Mouse (Mus musculus): ENCODE measurements around the gene Olfr447. TPM values are rescaled to one million over a fixed set of nuclear protein-coding genes. Genes with fewer than 3 reads are reported as not detected.

Olfr447 gene
- 0.01 TPM in 1 of 2 replicates, not detected in the other for polyA plus RNA-seq (2012)

DNA sequence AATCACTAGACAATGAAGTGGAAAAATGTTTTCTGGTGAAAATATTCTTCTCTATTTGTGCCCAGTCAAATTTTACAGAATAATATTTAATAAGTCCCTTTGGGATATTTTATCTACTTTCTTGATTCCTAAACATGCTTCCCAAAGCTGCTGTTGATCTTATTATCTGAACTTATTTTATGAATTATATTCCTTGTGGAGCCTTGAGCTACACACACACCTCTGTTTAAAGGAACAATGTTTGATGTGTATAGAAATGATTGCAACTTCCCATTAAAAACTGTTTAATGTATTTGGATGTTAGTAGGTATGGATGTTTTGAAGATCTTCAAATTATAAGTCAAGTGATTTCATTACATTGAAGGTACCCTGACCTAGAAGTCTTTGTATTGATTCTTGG is at the start of gene Olfr447:
Gene Olfr447, plus strand, starts transcription at position 301 of the 400 bp plus-strand sequence.
- no peaks in the 10 kb centered on the region for H3K27me3 ChIP-seq (ENCODE audit: control insufficient read depth)
- no peaks in the 10 kb centered on the region for H3K36me3 ChIP-seq (ENCODE audit: control insufficient read depth)
- H3K4me3 ChIP-seq (replicated peaks), result no peak within 1 kb of the TSS
- H3K4me1 ChIP-seq (ENCODE audit: control insufficient read depth), result no peaks in the 10 kb centered on the region
- no peaks in the 10 kb centered on the region for H3K9me3 ChIP-seq (ENCODE audit: control insufficient read depth, low read length)
- TF ChIP-seq TAL1 (IDR thresholded peaks at IDR 0.05; ENCODE audit: low read length) (no peak), GATA1 (IDR thresholded peaks at IDR 0.05; ENCODE audit: low read length) (no peak)

- no peak for TF ChIP-seq GATA1 (IDR thresholded peaks at IDR 0.05; ENCODE audit: low read length)
- TF ChIP-seq TAL1 (IDR thresholded peaks at IDR 0.05; ENCODE audit: low read length), result no peak
- Histone ChIP-seq H3K4me1 (ENCODE audit: control insufficient read depth) (no peaks in the 10 kb centered on the region), H3K9me3 (ENCODE audit: control insufficient read depth, low read length) (no peaks in the 10 kb centered on the region), H3K36me3 (ENCODE audit: control insufficient read depth) (no peaks in the 10 kb centered on the region), H3K4me3 (replicated peaks) (no peak overlapping the region), H3K27me3 (ENCODE audit: control insufficient read depth) (no peaks in the 10 kb centered on the region)
These were observed 48.4 kb upstream of the Olfr447 start for GRCm38 (mm10) chr6:42860222-42860819.

DNA sequence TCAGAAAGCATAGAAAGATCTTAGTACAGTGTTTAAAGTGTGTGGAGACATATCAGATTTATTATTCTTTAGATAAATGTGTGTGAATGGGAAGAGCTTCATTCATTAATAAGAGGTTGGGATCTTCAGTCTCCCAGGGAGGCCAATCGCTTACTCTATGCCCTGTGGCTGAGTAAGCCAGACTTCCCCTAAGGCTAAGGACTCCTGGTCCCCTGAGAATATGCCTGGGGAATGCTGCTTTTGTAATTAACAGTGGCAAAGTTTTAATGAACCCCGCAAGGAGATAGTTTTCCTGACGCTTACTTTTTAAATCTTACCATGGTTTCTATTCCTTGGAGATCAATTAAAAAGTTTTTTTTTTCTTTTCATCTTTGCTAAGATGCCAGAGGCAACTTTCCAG is 39.0 kb upstream of the Olfr447 start:
- H3K36me3 ChIP-seq (ENCODE audit: control insufficient read depth), result no peaks in the 10 kb centered on the region
- no peaks in the 10 kb centered on the region for H3K4me1 ChIP-seq (ENCODE audit: control insufficient read depth)
- H3K9me3 ChIP-seq (ENCODE audit: control insufficient read depth, low read length), result no peaks in the 10 kb centered on the region
- H3K27me3 ChIP-seq (ENCODE audit: control insufficient read depth), result no peaks in the 10 kb centered on the region
- TF ChIP-seq TAL1 (IDR thresholded peaks at IDR 0.05; ENCODE audit: low read length) (no peak), GATA1 (IDR thresholded peaks at IDR 0.05; ENCODE audit: low read length) (no peak)
- no peak overlapping the region for H3K4me3 ChIP-seq (replicated peaks)

DNA sequence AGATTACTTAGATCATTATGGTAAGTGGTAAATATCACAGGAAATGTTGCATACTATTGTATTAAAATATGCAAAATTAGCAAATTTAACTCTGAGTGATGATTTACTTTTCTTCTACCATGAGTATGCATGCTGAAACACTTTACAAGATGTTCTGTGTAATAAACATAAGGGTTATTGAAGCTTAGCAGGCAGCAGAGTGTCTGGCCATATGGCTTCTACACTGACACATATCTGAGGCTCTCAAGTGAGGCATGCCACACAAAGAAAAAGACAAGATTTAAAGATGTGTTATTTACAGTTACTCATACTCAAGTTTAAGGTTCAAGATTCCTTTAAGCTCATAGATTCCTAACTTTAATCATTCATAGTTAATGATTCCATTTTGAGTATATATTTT is 32.4 kb upstream of the Olfr447 start:
- Histone ChIP-seq H3K4me3 (replicated peaks) (no peak overlapping the region), H3K27me3 (ENCODE audit: control insufficient read depth) (no peaks in the 10 kb centered on the region), H3K4me1 (ENCODE audit: control insufficient read depth) (no peaks in the 10 kb centered on the region), H3K36me3 (ENCODE audit: control insufficient read depth) (no peaks in the 10 kb centered on the region), H3K9me3 (ENCODE audit: control insufficient read depth, low read length) (no peaks in the 10 kb centered on the region)
- TF ChIP-seq GATA1 (IDR thresholded peaks at IDR 0.05; ENCODE audit: low read length) (no peak), TAL1 (IDR thresholded peaks at IDR 0.05; ENCODE audit: low read length) (no peak)

DNA sequence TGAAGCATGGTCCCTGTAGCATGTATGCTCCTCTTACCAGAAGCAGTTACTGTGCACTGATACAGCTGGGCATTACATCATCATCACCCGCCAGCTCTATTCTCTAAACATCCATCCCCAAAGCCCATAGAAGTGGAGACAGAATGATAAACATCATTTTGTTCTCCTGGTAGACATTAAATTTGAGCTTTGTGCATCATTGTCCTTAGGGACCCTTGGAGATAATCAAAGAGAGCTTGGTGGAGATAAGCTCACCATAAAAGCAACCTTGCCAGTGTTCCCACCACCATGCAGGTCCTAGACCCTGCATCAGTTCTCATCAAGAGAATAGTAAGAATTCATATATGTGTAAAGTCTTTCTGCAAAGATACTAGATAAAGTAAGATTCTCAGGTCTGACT is 18.5 kb upstream of the Olfr447 start, which contains the start of gene Olfr448:
Gene Olfr448, plus strand, starts transcription at position 301 of the 400 bp plus-strand sequence.
- Histone ChIP-seq H3K4me1 (ENCODE audit: control insufficient read depth) (no peaks in the 10 kb centered on the region), H3K4me3 (replicated peaks) (no peak within 1 kb of the TSS), H3K9me3 (ENCODE audit: control insufficient read depth, low read length) (no peaks in the 10 kb centered on the region), H3K27me3 (ENCODE audit: control insufficient read depth) (no peaks in the 10 kb centered on the region), H3K36me3 (ENCODE audit: control insufficient read depth) (no peaks in the 10 kb centered on the region)
- TF ChIP-seq TAL1 (IDR thresholded peaks at IDR 0.05; ENCODE audit: low read length) (no peak), GATA1 (IDR thresholded peaks at IDR 0.05; ENCODE audit: low read length) (no peak)

- H3K9me3 ChIP-seq (ENCODE audit: control insufficient read depth, low read length), result peaks cover 3% of the 10 kb centered on the region; the same call in 1 of the 2 replicates
- H3K4me3 ChIP-seq (replicated peaks), result no peak overlapping the region
- H3K4me1 ChIP-seq (ENCODE audit: control insufficient read depth), result no peaks in the 10 kb centered on the region
- no peaks in the 10 kb centered on the region for H3K36me3 ChIP-seq (ENCODE audit: control insufficient read depth)
- no peaks in the 10 kb centered on the region for H3K27me3 ChIP-seq (ENCODE audit: control insufficient read depth)
- no peak for TF ChIP-seq GATA1 (IDR thresholded peaks at IDR 0.05; ENCODE audit: low read length)
- no peak for TF ChIP-seq TAL1 (IDR thresholded peaks at IDR 0.05; ENCODE audit: low read length)
These were observed 8.3 kb upstream of the Olfr447 start for GRCm38 (mm10) chr6:42900345-42900744.

DNA sequence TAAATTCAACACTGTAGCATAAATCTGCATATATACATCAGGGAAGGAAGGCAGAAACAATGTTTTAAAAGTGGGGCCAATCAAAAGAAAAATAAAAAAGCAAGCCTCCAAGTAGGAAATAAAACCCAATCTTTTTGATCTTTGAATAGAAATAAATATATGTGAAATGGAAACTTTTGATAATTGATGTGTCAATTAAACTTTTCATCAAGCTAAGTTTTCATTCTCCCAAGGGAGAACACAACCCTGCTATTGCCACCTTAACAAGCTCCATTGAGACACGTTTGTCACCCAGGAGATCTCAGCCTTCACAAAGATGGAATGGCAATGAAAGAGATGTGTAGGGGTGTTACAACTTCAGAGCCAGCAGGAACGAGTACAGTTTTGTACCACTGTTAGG is 12.4 kb downstream of the Olfr447 start, which contains the start of gene Olfr446:
Gene Olfr446, plus strand, starts transcription at position 301 of the 400 bp plus-strand sequence.
- Histone ChIP-seq H3K4me3 (replicated peaks) (no peak within 1 kb of the TSS), H3K36me3 (ENCODE audit: control insufficient read depth) (no peaks in the 10 kb centered on the region), H3K9me3 (ENCODE audit: control insufficient read depth, low read length) (no peaks in the 10 kb centered on the region), H3K27me3 (ENCODE audit: control insufficient read depth) (no peaks in the 10 kb centered on the region), H3K4me1 (ENCODE audit: control insufficient read depth) (no peaks in the 10 kb centered on the region)
- TF ChIP-seq GATA1 (IDR thresholded peaks at IDR 0.05; ENCODE audit: low read length) (no peak), TAL1 (IDR thresholded peaks at IDR 0.05; ENCODE audit: low read length) (no peak)

- Histone ChIP-seq H3K36me3 (ENCODE audit: control insufficient read depth) (no peaks in the 10 kb centered on the region), H3K9me3 (ENCODE audit: control insufficient read depth, low read length) (peaks cover 3% of the 10 kb centered on the region; the same call in 1 of the 2 replicates), H3K4me3 (replicated peaks) (no peak within 1 kb of the TSS), H3K4me1 (ENCODE audit: control insufficient read depth) (no peaks in the 10 kb centered on the region), H3K27me3 (ENCODE audit: control insufficient read depth) (no peaks in the 10 kb centered on the region)
- TF ChIP-seq TAL1 (IDR thresholded peaks at IDR 0.05; ENCODE audit: low read length) (no peak), GATA1 (IDR thresholded peaks at IDR 0.05; ENCODE audit: low read length) (no peak)
These were observed 40.1 kb downstream of the Olfr447 start, which contains the start of gene Olfr444 for GRCm38 (mm10) chr6:42948767-42949166. Gene Olfr444 (plus strand): TSS chr6:42949067.

Other genes with a start within 250 kb of the Olfr447 start
- 0.01 TPM in 2 replicates for gene Tcaf1, start 198.8 kb upstream of the Olfr447 start, polyA plus RNA-seq (2012)
- not detected in 2 replicates for gene Olfr453, start 169.5 kb upstream of the Olfr447 start, polyA plus RNA-seq (2012)
- not detected in 2 replicates for gene Olfr38, start 152.5 kb upstream of the Olfr447 start, polyA plus RNA-seq (2012)
- gene Olfr452, start 123.8 kb upstream of the Olfr447 start, polyA plus RNA-seq (2012), result not detected in 2 replicates
- 0.05 TPM in 1 of 2 replicates, not detected in the other for gene Olfr450, start 96.9 kb upstream of the Olfr447 start, polyA plus RNA-seq (2012)
- gene Olfr449, start 74.5 kb upstream of the Olfr447 start, polyA plus RNA-seq (2012), result not detected in 2 replicates
- gene Olfr448, start 18.4 kb upstream of the Olfr447 start, polyA plus RNA-seq (2012), result not detected in 2 replicates
- not detected in 2 replicates for gene Olfr446, start 12.5 kb downstream of the Olfr447 start, polyA plus RNA-seq (2012)
- gene Olfr444, start 40.2 kb downstream of the Olfr447 start, polyA plus RNA-seq (2012), result not detected in 2 replicates
- gene Olfr441, start 197.5 kb downstream of the Olfr447 start, polyA plus RNA-seq (2012), result 0.03 TPM in 1 of 2 replicates, not detected in the other
- gene Olfr237-ps1, start 237.7 kb downstream of the Olfr447 start, polyA plus RNA-seq (2012), result not detected in 2 replicates